Mouse (Mus musculus) embryonic facial prominence, embryonic 15.5 days (tissue): ENCODE measurements around the gene Slc5a10. TPM values are rescaled to one million over a fixed set of nuclear protein-coding genes. Genes with fewer than 3 reads are reported as not detected.
"Not testable (repeated sequence)": the region's sequence is repeated elsewhere in the genome, so short reads cannot be mapped to it uniquely, and the experiment has no call there.

Source experiments
- ATAC-seq: fragments of 200-750 bp; cut with Nextera tagmentation; 2 replicates; pipeline ENCODE4 v1.8.0; 2017; ENCODE audit warnings: low read depth, moderate TSS enrichment; ENCODE audit not compliant: insufficient number of reproducible peaks, low FRiP score, low TSS enrichment
- H3K27ac ChIP-seq: fragments of 300-500 bp; sonication (generic); replicated peaks from 2 replicates; pipeline ENCODE4 v1.5.1; 2015; ENCODE audit warnings: mild to moderate bottlenecking, inconsistent platforms
- H3K27me3 ChIP-seq: fragments of 300-500 bp; sonication (generic); 2 replicates; pipeline ENCODE4 v1.6.1; 2015; ENCODE audit warnings: inconsistent platforms
- H3K36me3 ChIP-seq: fragments of 300-500 bp; sonication (generic); 2 replicates; pipeline ENCODE4 v1.6.1; 2015; ENCODE audit warnings: mild to moderate bottlenecking, inconsistent platforms
- H3K4me1 ChIP-seq: fragments of 300-500 bp; sonication (generic); 2 replicates; pipeline ENCODE4 v1.6.1; 2015; ENCODE audit warnings: inconsistent platforms
- H3K4me2 ChIP-seq: fragments of 300-500 bp; sonication (generic); replicated peaks from 2 replicates; pipeline ENCODE4 v1.6.1; 2015; ENCODE audit warnings: mild to moderate bottlenecking, inconsistent platforms
- H3K4me3 ChIP-seq: fragments of 300-500 bp; sonication (generic); replicated peaks from 2 replicates; pipeline ENCODE4 v1.5.1; 2015; ENCODE audit warnings: mild to moderate bottlenecking, inconsistent platforms
- H3K9ac ChIP-seq: fragments of 300-500 bp; sonication (generic); 2 replicates; pipeline ENCODE4 v1.6.1; 2015; ENCODE audit warnings: inconsistent platforms
- H3K9me3 ChIP-seq: fragments of 300-500 bp; sonication (generic); replicated peaks from 2 replicates; pipeline ENCODE4 v1.6.1; 2016; ENCODE audit warnings: inconsistent platforms
- WGBS: fragments of 180-500 bp; shearing (Covaris S2); methylation state at CpG from one replicate; pipeline ENCODE4 v1.1.7; 2015; 5-methylcytosine and 5-hydroxymethylcytosine counted together
- polyA plus RNA-seq: library from polyadenylated mRNA; unstranded; fragments of >200 nt; fragmentation: Nextera tagmentation; extraction: Ambion mirVana; gene quantifications from 2 replicates; pipeline ENCODE4 v1.2.1, GENCODE M21; 2015

Slc5a10 gene
- polyA plus RNA-seq, 1 experiment from 2014 or later: 0.15 TPM

- Histone ChIP-seq H3K36me3 (no peaks in the 10 kb centered on the region), H3K4me2 (no peak overlapping the region), H3K4me3 (no peak overlapping the region), H3K4me1 (no peaks in the 10 kb centered on the region), H3K27me3 (no peaks in the 10 kb centered on the region), H3K9me3 (no peaks in the 10 kb centered on the region), H3K27ac (no peak overlapping the region), H3K9ac (no peak overlapping the region)
- WGBS: 43% methylated on average over 1 of the region's 1 CpGs
- no peak for ATAC-seq
Observed at GRCm38 (mm10) chr11:61637413-61637812, 83.2 kb downstream of the Slc5a10 start.

- not testable (repeated sequence) for ATAC-seq, H3K9me3 ChIP-seq, H3K36me3 ChIP-seq, H3K9ac ChIP-seq, H3K4me3 ChIP-seq, H3K27ac ChIP-seq, H3K27me3 ChIP-seq, H3K4me2 ChIP-seq, H3K4me1 ChIP-seq
- 90% methylated on average over 3 of the region's 4 CpGs for WGBS
Observed at GRCm38 (mm10) chr11:61636309-61636708, 84.3 kb downstream of the Slc5a10 start.

- H3K4me3 ChIP-seq: no peak overlapping the region
- H3K36me3 ChIP-seq: no peaks in the 10 kb centered on the region
- no peak overlapping the region for H3K4me2 ChIP-seq
- no peak overlapping the region for H3K27ac ChIP-seq
- WGBS: 51% methylated on average over 3 of the region's 3 CpGs
- no peak overlapping the region for H3K9ac ChIP-seq
- no peaks in the 10 kb centered on the region for H3K9me3 ChIP-seq
- no peaks in the 10 kb centered on the region for H3K4me1 ChIP-seq
- H3K27me3 ChIP-seq: no peaks in the 10 kb centered on the region
- no peak for ATAC-seq
Observed at GRCm38 (mm10) chr11:61629621-61630020, 91.0 kb downstream of the Slc5a10 start.

- no peak overlapping the region for H3K27ac ChIP-seq
- H3K4me3 ChIP-seq: no peak overlapping the region
- no peaks in the 10 kb centered on the region for H3K9me3 ChIP-seq
- no peaks in the 10 kb centered on the region for H3K36me3 ChIP-seq
- H3K4me1 ChIP-seq: no peaks in the 10 kb centered on the region
- H3K27me3 ChIP-seq: no peaks in the 10 kb centered on the region
- H3K9ac ChIP-seq: no peak overlapping the region
- 77% methylated on average over 1 of the region's 1 CpGs for WGBS
- ATAC-seq: no peak
- no peak overlapping the region for H3K4me2 ChIP-seq
Observed at GRCm38 (mm10) chr11:61626509-61626908, 94.1 kb downstream of the Slc5a10 start.

- H3K9me3 ChIP-seq: no peaks in the 10 kb centered on the region
- no peak overlapping the region for H3K4me3 ChIP-seq
- no peak overlapping the region for H3K4me2 ChIP-seq
- 68% methylated on average over 7 of the region's 7 CpGs for WGBS
- H3K9ac ChIP-seq: no peak overlapping the region
- peaks cover 7% of the 10 kb centered on the region; the same call in 1 of the 2 replicates for H3K4me1 ChIP-seq
- no peak for ATAC-seq
- H3K27ac ChIP-seq: no peak overlapping the region
- H3K27me3 ChIP-seq: no peaks in the 10 kb centered on the region
- H3K36me3 ChIP-seq: no peaks in the 10 kb centered on the region
Observed at GRCm38 (mm10) chr11:61625136-61625535, 95.5 kb downstream of the Slc5a10 start.

Other genes starting within 250 kb of the Slc5a10 start
- 404 and 406 TPM in 2 replicates for gene Mfap4, start 235.4 kb downstream of the Slc5a10 start, polyA plus RNA-seq
- 61.9 and 62.9 TPM in 2 replicates for gene Mapk7, start 226.4 kb downstream of the Slc5a10 start, polyA plus RNA-seq
- gene B9d1, start 215.7 kb downstream of the Slc5a10 start, polyA plus RNA-seq: 37.3 and 43.7 TPM in 2 replicates
- gene Epn2, start 141.1 kb downstream of the Slc5a10 start, polyA plus RNA-seq: 28.6 and 31.0 TPM in 2 replicates
- gene Grap, start 67.6 kb downstream of the Slc5a10 start, polyA plus RNA-seq: 13.0 and 16.2 TPM in 2 replicates
- gene Fam83g, start 36.7 kb downstream of the Slc5a10 start, polyA plus RNA-seq: 9.0 and 10.9 TPM in 2 replicates
- gene Prpsap2, start 41.3 kb upstream of the Slc5a10 start, polyA plus RNA-seq: 26.9 and 31.0 TPM in 2 replicates
- 15.5 and 16.5 TPM in 2 replicates for gene Ulk2, start 134.2 kb upstream of the Slc5a10 start, polyA plus RNA-seq
- 16.1 and 16.5 TPM in 2 replicates for gene Akap10, start 209.4 kb upstream of the Slc5a10 start, polyA plus RNA-seq
- gene Specc1, start 235.9 kb upstream of the Slc5a10 start, polyA plus RNA-seq: 10.8 and 12.7 TPM in 2 replicates